Mouse (Mus musculus): ENCODE measurements around the gene Smug1. TPM values are rescaled to one million over a fixed set of nuclear protein-coding genes. Genes with fewer than 3 reads are reported as not detected.

Gene Smug1
- polyA plus RNA-seq, 1 experiment from 2014 or later, result 37.6 TPM

GRCm38 (mm10) chr15:103121416-103121815 is 45.5 kb downstream of the Smug1 start:
- Histone ChIP-seq H3K4me3 (replicated peaks; ENCODE audit: low read length) (no peak overlapping the region), H3K4me2 (replicated peaks) (no peak overlapping the region), H3K27me3 (ENCODE audit: control insufficient read depth, insufficient read depth, low read length) (0 out of 2 replicates have a peak, but pooled peaks cover 2% of the 10 kb centered on the region), H3K9me3 (ENCODE audit: control insufficient read depth, low read length) (no peaks in the 10 kb centered on the region), H3K9ac (no peak overlapping the region), H3K4me1 (replicated peaks; ENCODE audit: control insufficient read depth, insufficient read depth, low read length) (peaks cover 18% of the 10 kb centered on the region; the same call in 1 of the 2 replicates), H3K27ac (no peak overlapping the region), H3K36me3 (replicated peaks; ENCODE audit: control insufficient read depth, insufficient read depth) (no peaks in the 10 kb centered on the region)
- ATAC-seq (ENCODE audit: low FRiP score), result no peak
- DNase-seq (ENCODE audit: low spot score), result no peak
- 53% methylated on average over 5 of the region's 5 CpGs for WGBS

- Histone ChIP-seq H3K9me3 (ENCODE audit: control insufficient read depth, low read length) (no peaks in the 10 kb centered on the region), H3K36me3 (replicated peaks; ENCODE audit: control insufficient read depth, insufficient read depth) (no peaks in the 10 kb centered on the region), H3K4me1 (replicated peaks; ENCODE audit: control insufficient read depth, insufficient read depth, low read length) (peaks cover 18% of the 10 kb centered on the region; the same call in 1 of the 2 replicates), H3K27me3 (ENCODE audit: control insufficient read depth, insufficient read depth, low read length) (0 out of 2 replicates have a peak, but pooled peaks cover 8% of the 10 kb centered on the region), H3K27ac (no peak overlapping the region), H3K9ac (no peak overlapping the region), H3K4me3 (replicated peaks; ENCODE audit: low read length) (no peak overlapping the region), H3K4me2 (replicated peaks) (no peak overlapping the region)
- DNase-seq (ENCODE audit: low spot score), result no peak
- ATAC-seq (ENCODE audit: low FRiP score), result no peak
- WGBS, result 65% methylated on average over 11 of the region's 11 CpGs
These were observed 46.3 kb downstream of the Smug1 start for GRCm38 (mm10) chr15:103120594-103120993.

- no peak overlapping the region for H3K9ac ChIP-seq
- DNase-seq (ENCODE audit: low spot score) (no peak), ATAC-seq (ENCODE audit: low FRiP score) (no peak)
- no peak overlapping the region for H3K4me2 ChIP-seq (replicated peaks)
- H3K9me3 ChIP-seq (ENCODE audit: control insufficient read depth, low read length), result no peaks in the 10 kb centered on the region
- H3K36me3 ChIP-seq (replicated peaks; ENCODE audit: control insufficient read depth, insufficient read depth), result no peaks in the 10 kb centered on the region
- 0 out of 2 replicates have a peak, but pooled peaks cover 10% of the 10 kb centered on the region for H3K27me3 ChIP-seq (ENCODE audit: control insufficient read depth, insufficient read depth, low read length)
- WGBS, result 59% methylated on average over 5 of the region's 5 CpGs
- H3K4me1 ChIP-seq (replicated peaks; ENCODE audit: control insufficient read depth, insufficient read depth, low read length), result peaks cover 13% of the 10 kb centered on the region
- no peak overlapping the region for H3K27ac ChIP-seq
- no peak overlapping the region for H3K4me3 ChIP-seq (replicated peaks; ENCODE audit: low read length)
These were observed 51.2 kb downstream of the Smug1 start for GRCm38 (mm10) chr15:103115726-103116125.

DNA sequence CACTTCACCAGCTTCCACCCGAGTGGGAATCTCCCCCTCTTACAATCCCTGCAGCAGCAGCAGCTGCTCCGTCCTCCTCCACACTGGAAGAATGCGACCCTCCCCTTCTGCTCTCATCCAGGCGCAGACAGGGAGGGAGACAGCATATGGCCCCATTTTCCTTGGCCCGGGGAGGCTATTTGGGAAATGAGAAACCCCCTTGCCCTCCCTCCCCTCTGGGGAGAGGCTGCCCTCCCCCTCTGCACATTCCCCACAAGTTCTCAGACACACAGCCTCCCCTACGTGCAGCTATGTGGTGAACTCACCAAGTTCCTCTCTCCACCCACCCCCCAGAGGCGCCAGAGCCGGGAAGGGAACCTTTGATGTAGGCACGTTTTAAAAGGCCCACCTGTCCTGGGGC is 51.6 kb downstream of the Smug1 start:
- no peak; the same call in 1 of the 2 replicates for ATAC-seq (ENCODE audit: low FRiP score)
- H3K4me3 ChIP-seq (replicated peaks; ENCODE audit: low read length), result no peak overlapping the region
- no peak for DNase-seq (ENCODE audit: low spot score)
- H3K27ac ChIP-seq, result peak overlapping the region; percentile 14; the same call in 1 of the 2 replicates
- 0 out of 2 replicates have a peak, but pooled peaks cover 10% of the 10 kb centered on the region for H3K27me3 ChIP-seq (ENCODE audit: control insufficient read depth, insufficient read depth, low read length)
- no peak overlapping the region for H3K4me2 ChIP-seq (replicated peaks)
- H3K4me1 ChIP-seq (replicated peaks; ENCODE audit: control insufficient read depth, insufficient read depth, low read length), result peaks cover 9% of the 10 kb centered on the region
- H3K36me3 ChIP-seq (replicated peaks; ENCODE audit: control insufficient read depth, insufficient read depth), result no peaks in the 10 kb centered on the region
- no peaks in the 10 kb centered on the region for H3K9me3 ChIP-seq (ENCODE audit: control insufficient read depth, low read length)
- WGBS, result 9% methylated on average over 9 of the region's 9 CpGs
- H3K9ac ChIP-seq, result no peak overlapping the region

GRCm38 (mm10) chr15:103113077-103113476 is 53.8 kb downstream of the Smug1 start:
- Histone ChIP-seq H3K9me3 (ENCODE audit: control insufficient read depth, low read length) (no peaks in the 10 kb centered on the region), H3K9ac (no peak overlapping the region), H3K4me3 (replicated peaks; ENCODE audit: low read length) (no peak overlapping the region), H3K4me1 (replicated peaks; ENCODE audit: control insufficient read depth, insufficient read depth, low read length) (peaks cover 21% of the 10 kb centered on the region), H3K27ac (no peak overlapping the region), H3K36me3 (replicated peaks; ENCODE audit: control insufficient read depth, insufficient read depth) (no peaks in the 10 kb centered on the region), H3K4me2 (replicated peaks) (no peak overlapping the region), H3K27me3 (ENCODE audit: control insufficient read depth, insufficient read depth, low read length) (0 out of 2 replicates have a peak, but pooled peaks cover 10% of the 10 kb centered on the region)
- 83% methylated on average over 6 of the region's 6 CpGs for WGBS
- DNase-seq (ENCODE audit: low spot score), result no peak
- no peak for ATAC-seq (ENCODE audit: low FRiP score)

GRCm38 (mm10) chr15:103112309-103112708 is 54.6 kb downstream of the Smug1 start:
- Histone ChIP-seq H3K36me3 (replicated peaks; ENCODE audit: control insufficient read depth, insufficient read depth) (no peaks in the 10 kb centered on the region), H3K4me1 (replicated peaks; ENCODE audit: control insufficient read depth, insufficient read depth, low read length) (peaks cover 28% of the 10 kb centered on the region), H3K4me2 (replicated peaks) (no peak overlapping the region), H3K27me3 (ENCODE audit: control insufficient read depth, insufficient read depth, low read length) (0 out of 2 replicates have a peak, but pooled peaks cover 10% of the 10 kb centered on the region), H3K9ac (no peak overlapping the region), H3K9me3 (ENCODE audit: control insufficient read depth, low read length) (no peaks in the 10 kb centered on the region), H3K4me3 (replicated peaks; ENCODE audit: low read length) (no peak overlapping the region), H3K27ac (no peak overlapping the region)
- 82% methylated on average over 2 of the region's 2 CpGs for WGBS
- ATAC-seq (ENCODE audit: low FRiP score) (no peak), DNase-seq (ENCODE audit: low spot score) (no peak)

GRCm38 (mm10) chr15:103109940-103110339 is 57.0 kb downstream of the Smug1 start:
- no peak for ATAC-seq (ENCODE audit: low FRiP score)
- Histone ChIP-seq H3K27me3 (ENCODE audit: control insufficient read depth, insufficient read depth, low read length) (0 out of 2 replicates have a peak, but pooled peaks cover 3% of the 10 kb centered on the region), H3K4me2 (replicated peaks) (no peak overlapping the region), H3K9me3 (ENCODE audit: control insufficient read depth, low read length) (no peaks in the 10 kb centered on the region), H3K36me3 (replicated peaks; ENCODE audit: control insufficient read depth, insufficient read depth) (no peaks in the 10 kb centered on the region), H3K27ac (no peak overlapping the region), H3K4me1 (replicated peaks; ENCODE audit: control insufficient read depth, insufficient read depth, low read length) (peaks cover 44% of the 10 kb centered on the region), H3K4me3 (replicated peaks; ENCODE audit: low read length) (no peak overlapping the region), H3K9ac (no peak overlapping the region)
- no peak for DNase-seq (ENCODE audit: low spot score)
- WGBS, result 35% methylated on average over 4 of the region's 4 CpGs

GRCm38 (mm10) chr15:103108066-103108676 is 58.7 kb downstream of the Smug1 start:
- Histone ChIP-seq H3K27me3 (ENCODE audit: control insufficient read depth, insufficient read depth, low read length) (peaks cover 5% of the 10 kb centered on the region), H3K9ac (peak overlapping the region; percentile 72), H3K9me3 (ENCODE audit: control insufficient read depth, low read length) (no peaks in the 10 kb centered on the region), H3K4me2 (replicated peaks) (peak overlapping the region; percentile 53), H3K36me3 (replicated peaks; ENCODE audit: control insufficient read depth, insufficient read depth) (no peaks in the 10 kb centered on the region), H3K4me1 (replicated peaks; ENCODE audit: control insufficient read depth, insufficient read depth, low read length) (peaks cover 41% of the 10 kb centered on the region), H3K4me3 (replicated peaks; ENCODE audit: low read length) (no peak overlapping the region), H3K27ac (peak overlapping the region; percentile 90)
- DNase-seq (ENCODE audit: low spot score) (no peak), ATAC-seq (ENCODE audit: low FRiP score) (0 out of 2 replicates have a peak, but pooled peaks have one; percentile 36)
- 39% methylated on average over 8 of the region's 8 CpGs for WGBS

- Histone ChIP-seq H3K9me3 (ENCODE audit: control insufficient read depth, low read length) (no peaks in the 10 kb centered on the region), H3K4me1 (replicated peaks; ENCODE audit: control insufficient read depth, insufficient read depth, low read length) (peaks cover 41% of the 10 kb centered on the region), H3K4me2 (replicated peaks) (peak overlapping the region; percentile 53), H3K9ac (peak overlapping the region; percentile 72), H3K4me3 (replicated peaks; ENCODE audit: low read length) (peak overlapping the region; percentile 43; the same call in 1 of the 2 replicates), H3K27ac (peak overlapping the region; percentile 90), H3K27me3 (ENCODE audit: control insufficient read depth, insufficient read depth, low read length) (peaks cover 12% of the 10 kb centered on the region), H3K36me3 (replicated peaks; ENCODE audit: control insufficient read depth, insufficient read depth) (no peaks in the 10 kb centered on the region)
- ATAC-seq (ENCODE audit: low FRiP score) (no peak), DNase-seq (ENCODE audit: low spot score) (no peak)
- 0% methylated on average over 1 of the region's 2 CpGs for WGBS
These were observed 60.7 kb downstream of the Smug1 start for GRCm38 (mm10) chr15:103106201-103106600.

Data from hindbrain, embryonic 14.5 days (tissue).